ENCODE assay signal across 14 mouse cellular contexts in the genomic region with DNA sequence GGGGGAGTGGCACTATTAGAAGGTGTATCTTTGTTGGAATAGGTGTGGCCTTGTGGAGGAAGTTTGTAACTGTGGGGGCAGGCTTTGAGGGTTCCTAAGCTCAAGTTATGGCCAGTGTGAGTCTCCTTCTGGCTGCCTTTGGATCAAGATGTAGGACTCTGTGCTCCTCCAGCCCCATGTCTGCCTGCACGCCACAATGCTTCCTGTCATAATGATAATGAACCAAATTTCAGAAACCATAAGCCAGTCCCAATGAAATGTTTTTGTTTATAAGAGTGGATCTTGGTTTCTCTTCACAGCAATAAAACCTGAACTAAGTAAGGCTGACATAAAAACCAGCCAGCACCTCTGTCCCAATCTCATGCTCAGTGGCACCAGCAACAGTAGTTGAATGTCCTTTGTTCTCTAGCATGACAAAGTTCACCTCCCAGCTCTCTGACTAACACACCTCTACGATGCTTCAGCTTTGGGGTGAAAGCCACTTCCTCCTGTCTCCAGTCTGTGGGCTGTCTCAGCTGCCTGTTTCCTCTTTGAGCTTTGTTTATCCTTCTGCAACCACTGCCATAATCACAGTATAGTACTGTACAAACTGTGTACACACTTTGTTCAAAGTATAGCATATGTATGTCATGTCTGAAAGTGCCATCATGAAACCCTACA. TPM values are rescaled to one million over a fixed set of nuclear protein-coding genes. Genes with fewer than 3 reads are reported as not detected.
DNase-seq lines count a peak whose midpoint lies in the region; ATAC-seq lines count a peak whose summit lies in the region.
"Had no signal": no experiment of that assay in that cellular context is flagged by ENCODE, and none has a peak within 500 bp of the region (broad histone marks: within the 10 kb centered on the region; RNA-seq: fewer than 3 reads in every experiment).

No protein-coding gene starts in this region.

- DNase-seq in CD4-positive, CD25-positive, alpha-beta regulatory T cell, adult 2 months (ENCODE audit: low read depth, low spot score) = peak; percentile 77
- DNase-seq in natural killer cell, adult 2 months (ENCODE audit: low spot score in 2 of 2) = peak; percentile 10 to 26
- DNase-seq in thymus, postnatal 25 days = peak; percentile 58
- DNase-seq in kidney, postnatal 4 days = no peak
- DNase-seq in c-Kit-positive CD71-positive TER-119-positive erythroid progenitor cells, embryonic 14.5 days (ENCODE audit: low spot score) = no peak
- DNase-seq in layer of hippocampus, adult 9-10 months (ENCODE audit: low spot score) = no peak
- DNase-seq: adrenal gland, adult 2 months; cerebellum, postnatal 10 days; kidney, adult 18-20 months; kidney, postnatal 25 days had no signal

- peak; percentile 97 for ATAC-seq in activated CD4-positive, CD25-positive, alpha-beta regulatory T cell, adult 4 months
- ATAC-seq: forebrain, embryonic 15.5 days; lung, postnatal 0 days had no signal

RNA-seq across cellular contexts. Expression of a gene that starts 44.6 kb away (rescaled TPM):
- under 1 TPM in 1 of 2 experiments, not detected in 1; 0.57 TPM for polyA plus RNA-seq in activated CD4-positive, CD25-positive, alpha-beta regulatory T cell, adult 4 months (2017; shearing (Covaris generic))
- polyA plus RNA-seq: heart, embryonic 14.5 days had no signal

Comparison
In these comparisons a context has a peak if more than half of its experiments do, and no peak if none do; other contexts are left out.
1. DNase-seq: peak in CD4-positive, CD25-positive, alpha-beta regulatory T cell, adult 2 months (single experiment), natural killer cell, adult 2 months (2 of 2) and thymus, postnatal 25 days (single experiment); none in kidney, postnatal 4 days (0 of 2), c-Kit-positive CD71-positive TER-119-positive erythroid progenitor cells, embryonic 14.5 days (single experiment) and layer of hippocampus, adult 9-10 months (single experiment).